Mouse (Mus musculus) lung, postnatal 0 days (tissue): Measurements from ENCODE around the gene Bbs7.

Experiments used
- CTCF ChIP-seq: IDR thresholded peaks from 2 replicates; pipeline ENCODE4 v1.5.1; 2016; ENCODE audit warnings: antibody characterized with exemption, mild to moderate bottlenecking
- EP300 ChIP-seq: IDR thresholded peaks from 2 replicates; pipeline ENCODE4 v1.6.1; 2016; ENCODE audit warnings: antibody characterized with exemption, mild to moderate bottlenecking, control low read depth

GRCm38 (mm10) chr3:36536041-36536440 is 77.2 kb downstream of the Bbs7 start:
- TF ChIP-seq CTCF (no peak), EP300 (no peak)
